Mouse (Mus musculus) limb, embryonic 11.5 days (tissue): Measurements from ENCODE around the gene Nrg4. TPM values are rescaled to one million over a fixed set of nuclear protein-coding genes. Genes with fewer than 3 reads are reported as not detected.
A peak's percentile ranks its signal among the peaks of the same experiment; 100 is the strongest.

Source experiments
- ATAC-seq: fragments of 200-750 bp; cut with Nextera tagmentation; 2 replicates; pipeline ENCODE4 v1.8.0; 2017; ENCODE audit warnings: low read depth; ENCODE audit not compliant: insufficient number of reproducible peaks, low FRiP score, low TSS enrichment
- DNase-seq: peaks from one replicate; pipeline ENCODE4 v3.0.0-alpha.2; 2015; ENCODE audit warnings: low spot score
- H3K27ac ChIP-seq: fragments of 300-500 bp; sonication (generic); replicated peaks from 2 replicates; pipeline ENCODE4 v1.5.1; 2014; ENCODE audit warnings: low read depth, mild to moderate bottlenecking, low read length
- H3K27me3 ChIP-seq: fragments of 300-500 bp; sonication (generic); 2 replicates; pipeline ENCODE4 v1.6.1; 2014; ENCODE audit warnings: mild to moderate bottlenecking, low read length, mixed read lengths; ENCODE audit not compliant: control insufficient read depth, insufficient read depth
- H3K36me3 ChIP-seq: fragments of 300-500 bp; sonication (generic); 2 replicates; pipeline ENCODE4 v1.6.1; 2014; ENCODE audit warnings: mild to moderate bottlenecking, low read length, moderate library complexity, mixed read lengths; ENCODE audit not compliant: control insufficient read depth, insufficient read depth
- H3K4me1 ChIP-seq: fragments of 300-500 bp; sonication (generic); 2 replicates; pipeline ENCODE4 v1.6.1; 2014; ENCODE audit warnings: low read length, mixed read lengths; ENCODE audit not compliant: control insufficient read depth, insufficient read depth
- H3K4me2 ChIP-seq: fragments of 300-500 bp; sonication (generic); 2 replicates; pipeline ENCODE4 v1.6.1; 2014; ENCODE audit warnings: low read depth, mild to moderate bottlenecking, moderate library complexity; ENCODE audit not compliant: severe bottlenecking
- H3K4me3 ChIP-seq: fragments of 300-500 bp; sonication (generic); 2 replicates; pipeline ENCODE4 v1.5.1; 2014; ENCODE audit warnings: low read depth, low read length
- H3K9ac ChIP-seq: fragments of 300-500 bp; sonication (generic); 2 replicates; pipeline ENCODE4 v1.6.1; 2014; ENCODE audit warnings: mild to moderate bottlenecking, low read length
- H3K9me3 ChIP-seq: fragments of 300-500 bp; sonication (generic); 2 replicates; pipeline ENCODE4 v1.6.1; 2016; ENCODE audit warnings: low read length; ENCODE audit not compliant: control insufficient read depth
- WGBS: fragments of 180-500 bp; shearing (Covaris S2); extraction: QIAGEN DNeasy Blood & Tissue Kit; methylation state at CpG from one replicate; pipeline ENCODE4 v1.1.7; 2014; 5-methylcytosine and 5-hydroxymethylcytosine counted together
- polyA plus RNA-seq: library from polyadenylated mRNA; unstranded; fragments of >200 nt; fragmentation: Nextera tagmentation; extraction: Ambion mirVana; gene quantifications from 2 replicates; pipeline ENCODE4 v1.2.1, GENCODE M21; 2014

The Nrg4 gene
- polyA plus RNA-seq, 1 experiment from 2014 or later: 1.5 TPM

- no peak for ATAC-seq
- Histone ChIP-seq H3K4me3 (no peak overlapping the region), H3K36me3 (peaks cover 9% of the 10 kb centered on the region; the same call in 1 of the 2 replicates), H3K9ac (no peak overlapping the region), H3K4me1 (peaks cover 6% of the 10 kb centered on the region; the same call in 1 of the 2 replicates), H3K9me3 (no peaks in the 10 kb centered on the region), H3K4me2 (no peak overlapping the region), H3K27me3 (no peaks in the 10 kb centered on the region), H3K27ac (no peak overlapping the region)
- WGBS: 96% methylated on average over 1 of the region's 1 CpGs
- DNase-seq: no peak
These were observed 113.2 kb downstream of the Nrg4 start for GRCm38 (mm10) chr9:55213396-55213795.

- H3K36me3 ChIP-seq: peaks cover 4% of the 10 kb centered on the region; the same call in 1 of the 2 replicates
- 89% methylated on average over 4 of the region's 4 CpGs for WGBS
- H3K9me3 ChIP-seq: no peaks in the 10 kb centered on the region
- ATAC-seq (no peak), DNase-seq (no peak)
- no peak overlapping the region for H3K4me2 ChIP-seq
- no peaks in the 10 kb centered on the region for H3K27me3 ChIP-seq
- no peak overlapping the region for H3K4me3 ChIP-seq
- no peak overlapping the region for H3K9ac ChIP-seq
- H3K4me1 ChIP-seq: peaks cover 7% of the 10 kb centered on the region; the same call in 1 of the 2 replicates
- no peak overlapping the region for H3K27ac ChIP-seq
These were observed 115.0 kb downstream of the Nrg4 start for GRCm38 (mm10) chr9:55211611-55212010.

DNA sequence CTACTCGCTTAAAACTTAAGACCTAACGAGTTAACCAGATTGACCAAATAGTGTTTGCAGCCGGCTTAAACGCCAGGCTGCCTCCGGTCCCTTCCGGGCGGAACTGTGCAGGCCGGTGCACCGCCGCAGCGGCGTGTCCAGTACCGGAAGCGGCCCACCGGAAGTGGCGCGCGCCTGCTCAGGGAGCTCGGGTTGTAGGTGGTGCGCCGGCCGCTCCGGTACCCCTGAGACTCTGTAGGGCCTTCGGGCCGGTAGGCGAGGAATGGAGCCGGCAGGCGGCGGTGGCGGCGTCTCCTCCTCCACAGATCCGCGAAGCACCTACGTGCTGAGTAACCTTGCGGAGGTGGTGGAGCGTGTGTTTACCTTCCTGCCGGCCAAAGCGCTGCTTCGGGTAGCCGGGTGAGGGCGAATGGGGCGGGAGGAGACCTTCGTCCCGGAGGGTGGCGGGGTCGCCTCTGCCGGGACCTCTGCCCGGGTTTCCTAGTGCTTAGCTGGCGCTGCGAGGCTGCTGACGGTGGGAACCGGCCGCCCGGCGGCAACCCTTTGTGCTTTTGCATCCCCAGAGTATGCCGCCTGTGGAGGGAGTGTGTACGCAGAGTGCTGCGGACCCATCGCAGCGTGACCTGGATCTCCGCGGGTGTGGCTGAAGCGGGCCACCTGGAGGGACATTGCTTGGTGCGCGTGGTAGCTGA lies 117.7 kb downstream of the Nrg4 start, which contains the start of gene Fbxo22:
TSS of gene Fbxo22 (plus strand) at position 136 of the 692 bp plus-strand sequence.
- DNase-seq (peak; percentile 92), ATAC-seq (peak; percentile 96)
- Histone ChIP-seq H3K4me2 (peak within 1 kb of the TSS; percentile 84), H3K4me3 (peak within 1 kb of the TSS; percentile 88), H3K9ac (peak within 1 kb of the TSS; percentile 89), H3K4me1 (peaks cover 7% of the 10 kb centered on the region; the same call in 1 of the 2 replicates), H3K9me3 (no peaks in the 10 kb centered on the region), H3K36me3 (no peaks in the 10 kb centered on the region; the same call in 1 of the 2 replicates), H3K27ac (peak within 1 kb of the TSS; percentile 82), H3K27me3 (no peaks in the 10 kb centered on the region)
- under 1% methylated on average over 65 of the region's 65 CpGs for WGBS

DNA sequence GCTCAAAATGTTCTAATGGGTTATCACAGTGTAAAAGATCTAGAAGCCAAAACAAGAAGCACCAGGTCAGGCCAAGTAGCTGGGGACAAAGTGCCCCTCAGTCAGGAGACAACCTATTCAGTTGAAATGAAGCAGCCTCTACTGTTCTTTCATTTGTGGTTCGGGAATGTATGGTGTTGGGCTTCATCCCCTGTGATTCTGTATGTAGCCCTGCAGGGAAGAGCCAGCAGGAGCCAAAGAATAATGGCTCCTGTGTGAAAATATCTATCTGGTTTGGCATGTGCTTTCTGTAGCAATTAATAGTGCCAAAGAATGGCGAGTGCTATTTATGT lies 118.2 kb downstream of the Nrg4 start:
- H3K36me3 ChIP-seq: no peaks in the 10 kb centered on the region; the same call in 1 of the 2 replicates

GRCm38 (mm10) chr9:55199348-55199747 lies 127.3 kb downstream of the Nrg4 start:
- no peak overlapping the region for H3K4me2 ChIP-seq
- H3K9ac ChIP-seq: no peak overlapping the region
- H3K27ac ChIP-seq: no peak overlapping the region
- DNase-seq (no peak), ATAC-seq (no peak)
- H3K27me3 ChIP-seq: no peaks in the 10 kb centered on the region
- no peak overlapping the region for H3K4me3 ChIP-seq
- no peaks in the 10 kb centered on the region for H3K9me3 ChIP-seq
- H3K4me1 ChIP-seq: no peaks in the 10 kb centered on the region
- H3K36me3 ChIP-seq: no peaks in the 10 kb centered on the region
- 90% methylated on average over 2 of the region's 2 CpGs for WGBS

More for the DNA sequence above, 118.2 kb downstream of the Nrg4 start:
- Histone ChIP-seq H3K27me3 (no peaks in the 10 kb centered on the region), H3K9me3 (no peaks in the 10 kb centered on the region), H3K4me1 (peaks cover 7% of the 10 kb centered on the region; the same call in 1 of the 2 replicates), H3K27ac (peak overlapping the region; percentile 82), H3K4me3 (peak overlapping the region; percentile 88), H3K9ac (peak overlapping the region; percentile 89), H3K4me2 (peak overlapping the region; percentile 84)
- DNase-seq (no peak), ATAC-seq (0 out of 2 replicates have a peak, but pooled peaks have one; percentile 35)
- WGBS: 3% methylated on average over 2 of the region's 2 CpGs

GRCm38 (mm10) chr9:55198260-55198659 lies 128.4 kb downstream of the Nrg4 start:
- Histone ChIP-seq H3K9me3 (no peaks in the 10 kb centered on the region), H3K36me3 (no peaks in the 10 kb centered on the region), H3K27ac (no peak overlapping the region), H3K27me3 (no peaks in the 10 kb centered on the region), H3K4me1 (no peaks in the 10 kb centered on the region), H3K9ac (no peak overlapping the region), H3K4me2 (no peak overlapping the region), H3K4me3 (no peak overlapping the region)
- no peak for DNase-seq
- 97% methylated on average over 1 of the region's 1 CpGs for WGBS
- no peak for ATAC-seq

DNA sequence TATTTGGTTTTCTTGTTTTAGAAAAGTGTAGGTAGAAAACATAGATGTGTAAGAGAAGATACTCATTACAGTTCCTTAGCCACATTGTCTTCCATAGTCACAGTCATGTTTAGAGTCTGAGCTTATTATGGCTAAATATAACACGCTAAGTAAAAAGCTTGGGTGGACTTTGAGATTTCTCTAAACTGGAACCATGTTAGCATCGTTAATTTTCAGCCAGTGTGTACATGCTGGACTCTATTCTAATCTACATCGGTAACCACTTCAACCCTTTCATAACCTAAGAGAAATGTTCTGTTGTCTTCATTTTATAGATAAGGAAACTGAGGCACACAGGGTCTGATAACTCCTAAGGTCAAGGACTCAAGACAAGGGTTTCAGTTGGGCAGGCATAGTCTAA lies 130.8 kb downstream of the Nrg4 start:
- no peaks in the 10 kb centered on the region for H3K9me3 ChIP-seq
- no peaks in the 10 kb centered on the region for H3K36me3 ChIP-seq
- no peak overlapping the region for H3K27ac ChIP-seq
- 94% methylated on average over 3 of the region's 3 CpGs for WGBS
- H3K4me2 ChIP-seq: no peak overlapping the region
- no peak overlapping the region for H3K9ac ChIP-seq
- ATAC-seq: no peak
- DNase-seq: no peak
- H3K4me1 ChIP-seq: no peaks in the 10 kb centered on the region
- H3K27me3 ChIP-seq: no peaks in the 10 kb centered on the region
- no peak overlapping the region for H3K4me3 ChIP-seq

DNA sequence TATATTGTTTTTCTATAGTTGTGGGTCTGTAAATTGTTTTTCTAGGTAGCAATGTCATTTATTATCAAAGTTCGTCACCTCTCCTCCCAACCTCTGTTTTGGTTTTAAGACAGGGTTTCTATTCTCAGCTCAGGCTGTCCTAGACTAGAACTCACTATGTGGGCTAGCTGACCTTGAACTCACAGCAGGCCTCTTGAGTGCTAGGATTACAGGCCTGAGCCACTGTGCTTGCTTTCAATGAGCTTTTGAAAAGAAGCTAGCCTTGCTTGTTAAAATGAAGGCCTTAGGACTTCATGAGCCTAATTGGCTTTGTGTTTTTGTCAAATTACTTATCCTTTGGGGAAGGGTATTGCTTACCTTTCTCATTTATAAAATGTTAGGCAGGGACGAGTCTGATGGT lies 152.4 kb downstream of the Nrg4 start:
- DNase-seq: no peak
- WGBS: 81% methylated on average over 2 of the region's 2 CpGs
- H3K4me1 ChIP-seq: no peaks in the 10 kb centered on the region

More for the DNA sequence above, 152.4 kb downstream of the Nrg4 start:
- Histone ChIP-seq H3K27me3 (no peaks in the 10 kb centered on the region), H3K4me3 (no peak overlapping the region), H3K27ac (no peak overlapping the region), H3K4me2 (no peak overlapping the region), H3K36me3 (no peaks in the 10 kb centered on the region), H3K9ac (no peak overlapping the region), H3K9me3 (no peaks in the 10 kb centered on the region)
- no peak for ATAC-seq
